Mouse (Mus musculus) kidney, postnatal 25 days (tissue): Measurements from ENCODE around the gene Aco2.

Source experiments
- DNase-seq, 2 experiments: peaks; one replicate each; pipeline ENCODE4 v3.0.0; 2021; ENCODE audit warnings: mixed read lengths in 2 of 2

Gene Aco2

GRCm38 (mm10) chr15:81920546-81921217, 48.6 kb downstream of the Aco2 start:
- no peak for DNase-seq

- DNase-seq = no peak
These were observed 49.1 kb downstream of the Aco2 start for GRCm38 (mm10) chr15:81921255-81921654.

GRCm38 (mm10) chr15:81924933-81925332, 52.8 kb downstream of the Aco2 start:
- DNase-seq = no peak

GRCm38 (mm10) chr15:81925760-81926445, 53.8 kb downstream of the Aco2 start, which contains the start of gene Polr3h:
Gene Polr3h, minus strand, starts transcription at chr15:81926240.
- peak; percentile 98 for DNase-seq

- no peak for DNase-seq
These were observed 54.3 kb downstream of the Aco2 start for GRCm38 (mm10) chr15:81926446-81926822.

GRCm38 (mm10) chr15:81927741-81928140, 55.6 kb downstream of the Aco2 start:
- DNase-seq = peak; percentile 90 to 91

GRCm38 (mm10) chr15:81928277-81928676, 56.2 kb downstream of the Aco2 start:
- DNase-seq = peak; percentile 83 to 89

- DNase-seq = peak in 1 of 2 experiments; percentile 29
These were observed 60.9 kb downstream of the Aco2 start for GRCm38 (mm10) chr15:81932951-81933470.

GRCm38 (mm10) chr15:81933986-81934385, 61.9 kb downstream of the Aco2 start:
- DNase-seq = no peak

GRCm38 (mm10) chr15:81935869-81936637, 63.9 kb downstream of the Aco2 start:
- no peak for DNase-seq

GRCm38 (mm10) chr15:81936679-81937078, 64.6 kb downstream of the Aco2 start, which contains the start of gene Csdc2:
Gene Csdc2, plus strand, starts transcription at chr15:81936759.
- peak; percentile 60 to 79 for DNase-seq

- no peak for DNase-seq
These were observed 65.2 kb downstream of the Aco2 start for GRCm38 (mm10) chr15:81937098-81937972.

GRCm38 (mm10) chr15:81938246-81938645, 66.1 kb downstream of the Aco2 start:
- peak in 1 of 2 experiments; percentile 65 for DNase-seq

GRCm38 (mm10) chr15:81939157-81939715, 67.1 kb downstream of the Aco2 start:
- DNase-seq = no peak

GRCm38 (mm10) chr15:81939774-81940173, 67.7 kb downstream of the Aco2 start:
- DNase-seq = no peak

- DNase-seq = no peak
These were observed 68.1 kb downstream of the Aco2 start for GRCm38 (mm10) chr15:81940219-81940618.

GRCm38 (mm10) chr15:81941010-81941409, 68.9 kb downstream of the Aco2 start:
- DNase-seq = no peak

GRCm38 (mm10) chr15:81943176-81943749, 71.2 kb downstream of the Aco2 start:
- no peak for DNase-seq

GRCm38 (mm10) chr15:81949076-81949475, 77.0 kb downstream of the Aco2 start:
- peak in 1 of 2 experiments; percentile 26 for DNase-seq

GRCm38 (mm10) chr15:81949476-81950131, 77.5 kb downstream of the Aco2 start:
- peak; percentile 48 to 80 for DNase-seq

- no peak for DNase-seq
These were observed 78.6 kb downstream of the Aco2 start for GRCm38 (mm10) chr15:81950716-81951115.
